Mouse (Mus musculus) ovary, postnatal 14 days (tissue): ENCODE measurements around the gene Rps6kl1.

Source experiments
- DNase-seq: peaks from one replicate; pipeline ENCODE4 v3.0.0; 2022; ENCODE audit warnings: low spot score

The Rps6kl1 gene

GRCm38 (mm10) chr12:85151002-85151774 is at the start of gene Rps6kl1:
TSS of gene Rps6kl1 (minus strand) at chr12:85151264.
- no peak for DNase-seq

GRCm38 (mm10) chr12:85199954-85200353 is 48.9 kb upstream of the Rps6kl1 start:
- DNase-seq: no peak

- DNase-seq: no peak
Measured at GRCm38 (mm10) chr12:85197936-85198335, 46.9 kb upstream of the Rps6kl1 start.

- DNase-seq: no peak
Measured at GRCm38 (mm10) chr12:85197371-85197770, 46.3 kb upstream of the Rps6kl1 start.

GRCm38 (mm10) chr12:85196191-85196590 is 45.1 kb upstream of the Rps6kl1 start:
- DNase-seq: no peak

GRCm38 (mm10) chr12:85195086-85195485 is 44.0 kb upstream of the Rps6kl1 start:
- no peak for DNase-seq

- DNase-seq: peak; percentile 79
Measured at GRCm38 (mm10) chr12:85194623-85195018, 43.6 kb upstream of the Rps6kl1 start.

GRCm38 (mm10) chr12:85193923-85194622 is 43.0 kb upstream of the Rps6kl1 start:
- DNase-seq: no peak

- no peak for DNase-seq
Measured at GRCm38 (mm10) chr12:85193146-85193545, 42.1 kb upstream of the Rps6kl1 start.

GRCm38 (mm10) chr12:85192461-85193108 is 41.5 kb upstream of the Rps6kl1 start:
- DNase-seq: no peak

- no peak for DNase-seq
Measured at GRCm38 (mm10) chr12:85190290-85190689, 39.2 kb upstream of the Rps6kl1 start.

GRCm38 (mm10) chr12:85186361-85186760 is 35.3 kb upstream of the Rps6kl1 start:
- DNase-seq: no peak

- DNase-seq: no peak
Measured at GRCm38 (mm10) chr12:85185810-85186209, 34.7 kb upstream of the Rps6kl1 start.

- DNase-seq: no peak
Measured at GRCm38 (mm10) chr12:85184118-85184517, 33.1 kb upstream of the Rps6kl1 start.

GRCm38 (mm10) chr12:85182898-85183297 is 31.8 kb upstream of the Rps6kl1 start:
- no peak for DNase-seq

- DNase-seq: no peak
Measured at GRCm38 (mm10) chr12:85182345-85182643, 31.2 kb upstream of the Rps6kl1 start.

- DNase-seq: no peak
Measured at GRCm38 (mm10) chr12:85181475-85182344, 30.6 kb upstream of the Rps6kl1 start.

- no peak for DNase-seq
Measured at GRCm38 (mm10) chr12:85178294-85178693, 27.2 kb upstream of the Rps6kl1 start.

- no peak for DNase-seq
Measured at GRCm38 (mm10) chr12:85177740-85178239, 26.7 kb upstream of the Rps6kl1 start, which contains the start of gene Pgf. TSS of gene Pgf (minus strand) at chr12:85177790.

- DNase-seq: no peak
Measured at GRCm38 (mm10) chr12:85176846-85177523, 25.9 kb upstream of the Rps6kl1 start.
